Mouse (Mus musculus): Measurements from ENCODE around the gene Hipk2. TPM values are rescaled to one million over a fixed set of nuclear protein-coding genes. Genes with fewer than 3 reads are reported as not detected.
"Not testable (repeated sequence)": the region's sequence is repeated elsewhere in the genome, so short reads cannot be mapped to it uniquely, and the experiment has no call there.

Hipk2 gene
- polyA plus RNA-seq, 1 experiment from 2014 or later, result 25.8 TPM

DNA sequence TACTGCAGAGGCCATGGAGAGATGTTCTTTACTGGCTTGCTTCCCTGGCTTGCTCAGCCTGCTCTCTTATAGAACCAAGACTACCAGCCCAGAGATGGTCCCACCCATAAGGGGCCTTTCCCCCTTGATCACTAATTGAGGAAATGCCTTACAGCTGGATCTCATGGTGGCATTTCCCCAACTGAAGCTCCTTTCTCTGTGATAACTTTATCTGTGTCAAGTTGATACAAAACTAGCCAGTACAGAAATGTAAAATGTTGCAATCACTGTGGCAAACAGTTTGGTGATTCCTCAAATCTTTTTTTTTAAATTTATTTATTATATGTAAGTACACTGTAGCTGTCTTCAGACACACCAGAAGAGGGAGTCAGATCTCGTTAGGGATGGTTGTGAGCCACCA is 205.5 kb downstream of the Hipk2 start:
- not testable (repeated sequence) for H3K4me1 ChIP-seq (ENCODE audit: control insufficient read depth, insufficient read depth, low read length); H3K4me3 ChIP-seq (ENCODE audit: low read depth, low read length); H3K9me3 ChIP-seq (ENCODE audit: control insufficient read depth, low read length); H3K27me3 ChIP-seq (ENCODE audit: control insufficient read depth, insufficient read depth, low read length); H3K36me3 ChIP-seq (ENCODE audit: control insufficient read depth, insufficient read depth, low read length); H3K9ac ChIP-seq (ENCODE audit: low read length); H3K4me2 ChIP-seq; H3K27ac ChIP-seq (ENCODE audit: low read depth, low read length); DNase-seq (ENCODE audit: low spot score, missing footprints); ATAC-seq (ENCODE audit: low FRiP score)
- 100% methylated on average over 1 of the region's 1 CpGs for WGBS

DNA sequence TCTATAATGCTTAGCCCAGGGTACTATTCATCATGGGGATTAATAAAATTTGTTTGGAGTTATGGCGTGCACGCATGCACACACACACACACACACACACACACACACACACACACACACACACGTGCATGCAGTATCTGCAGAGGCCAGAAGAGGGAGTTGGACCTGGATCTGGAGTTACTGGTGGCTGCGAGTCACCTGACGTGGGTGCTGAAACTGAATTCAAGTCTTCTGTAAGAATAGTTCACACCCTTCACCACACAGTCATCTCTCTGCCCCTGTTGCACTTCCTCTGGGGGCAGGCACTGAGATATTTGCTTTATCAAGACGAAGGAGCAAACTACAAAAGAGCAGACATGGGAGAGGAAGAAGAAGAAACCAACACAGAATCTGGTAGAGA is 206.4 kb downstream of the Hipk2 start:
- Histone ChIP-seq H3K27me3 (ENCODE audit: control insufficient read depth, insufficient read depth, low read length) (no peaks in the 10 kb centered on the region), H3K9ac (ENCODE audit: low read length) (no peak overlapping the region), H3K4me3 (ENCODE audit: low read depth, low read length) (no peak overlapping the region), H3K4me1 (ENCODE audit: control insufficient read depth, insufficient read depth, low read length) (no peaks in the 10 kb centered on the region), H3K9me3 (ENCODE audit: control insufficient read depth, low read length) (no peaks in the 10 kb centered on the region), H3K4me2 (no peak overlapping the region), H3K36me3 (ENCODE audit: control insufficient read depth, insufficient read depth, low read length) (no peaks in the 10 kb centered on the region), H3K27ac (ENCODE audit: low read depth, low read length) (no peak overlapping the region)
- DNase-seq (ENCODE audit: low spot score, missing footprints) (no peak), ATAC-seq (ENCODE audit: low FRiP score) (no peak)
- 74% methylated on average over 6 of the region's 6 CpGs for WGBS

DNA sequence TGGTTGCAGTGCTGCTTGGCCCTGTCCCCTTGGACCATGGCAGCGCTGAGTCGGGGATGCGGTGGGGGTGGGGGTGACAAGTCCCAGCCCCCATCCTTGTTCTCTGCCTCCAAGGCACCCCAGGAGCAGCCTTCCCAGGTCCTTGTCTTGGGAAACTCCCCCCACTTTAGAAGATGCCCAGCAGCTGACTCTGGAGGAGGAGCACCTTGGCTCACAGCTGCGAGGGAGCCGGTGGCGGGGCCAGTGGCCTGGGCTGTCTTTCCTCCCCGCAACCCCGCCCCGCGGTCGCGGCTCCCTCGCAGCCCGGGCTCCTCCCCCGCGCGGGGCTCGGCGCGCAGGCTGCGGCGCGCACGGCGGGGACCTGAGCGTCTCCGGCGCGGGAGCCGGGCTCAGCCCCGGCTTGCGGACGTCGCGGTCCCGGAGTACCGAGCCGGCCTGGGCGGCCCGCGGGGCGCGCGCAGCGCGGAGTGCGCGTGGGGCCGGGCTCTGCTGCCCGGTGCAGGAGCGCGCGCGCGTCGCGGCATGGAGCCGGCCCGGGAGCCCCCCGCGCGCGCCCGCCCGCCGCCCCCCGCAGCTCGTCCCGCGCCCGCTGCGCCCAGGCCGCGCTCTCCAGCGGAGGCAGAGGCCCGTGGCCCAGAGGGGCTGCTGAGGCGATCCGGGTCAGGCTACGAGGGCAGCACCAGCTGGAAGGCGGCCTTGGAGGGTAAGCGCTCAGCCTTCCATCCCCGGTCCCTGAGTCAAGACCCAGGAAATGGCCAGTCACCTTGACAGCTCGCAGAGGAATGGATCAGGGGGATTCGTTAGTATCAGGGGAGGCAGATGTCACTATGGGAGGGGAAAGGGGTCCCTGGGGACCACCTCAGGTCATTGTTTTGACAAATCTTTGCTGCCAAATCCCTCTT is 213.0 kb downstream of the Hipk2 start, which contains the start of gene Clec2l:
TSS of gene Clec2l (plus strand) at position 356 of the 902 bp plus-strand sequence.
- Histone ChIP-seq H3K27me3 (ENCODE audit: control insufficient read depth, insufficient read depth, low read length) (peaks cover 14% of the 10 kb centered on the region), H3K9ac (ENCODE audit: low read length) (peak within 1 kb of the TSS; percentile 55), H3K4me3 (ENCODE audit: low read depth, low read length) (peak within 1 kb of the TSS; percentile 61), H3K4me1 (ENCODE audit: control insufficient read depth, insufficient read depth, low read length) (peaks cover 6% of the 10 kb centered on the region), H3K36me3 (ENCODE audit: control insufficient read depth, insufficient read depth, low read length) (no peaks in the 10 kb centered on the region), H3K9me3 (ENCODE audit: control insufficient read depth, low read length) (no peaks in the 10 kb centered on the region), H3K4me2 (peak within 1 kb of the TSS; percentile 77), H3K27ac (ENCODE audit: low read depth, low read length) (no peak within 1 kb of the TSS)
- under 1% methylated on average over 59 of the region's 84 CpGs for WGBS
- peak; percentile 94 for DNase-seq (ENCODE audit: low spot score, missing footprints)
- peak; percentile 85 for ATAC-seq (ENCODE audit: low FRiP score)

DNA sequence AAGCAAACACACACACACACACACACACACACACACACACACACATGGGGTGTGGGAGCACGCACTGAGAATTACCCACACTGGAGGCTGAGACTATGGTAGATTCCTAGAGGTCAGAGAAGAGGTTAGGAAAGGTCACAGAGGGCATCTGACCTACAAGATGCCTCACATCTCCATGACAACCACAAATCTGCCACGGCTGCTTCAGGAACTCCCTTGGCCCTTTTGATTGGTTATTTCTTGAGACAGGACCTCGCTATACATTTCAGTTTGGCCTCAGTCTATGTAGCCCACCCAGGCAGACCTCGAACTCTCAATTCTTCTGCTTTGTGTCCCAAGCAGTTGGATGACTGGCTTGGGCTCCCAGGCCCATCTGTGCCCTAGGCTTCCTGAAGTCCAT is 214.3 kb downstream of the Hipk2 start:
- Histone ChIP-seq H3K27ac (ENCODE audit: low read depth, low read length) (no peak overlapping the region), H3K4me1 (ENCODE audit: control insufficient read depth, insufficient read depth, low read length) (peaks cover 6% of the 10 kb centered on the region), H3K4me3 (ENCODE audit: low read depth, low read length) (no peak overlapping the region), H3K9me3 (ENCODE audit: control insufficient read depth, low read length) (no peaks in the 10 kb centered on the region), H3K27me3 (ENCODE audit: control insufficient read depth, insufficient read depth, low read length) (peaks cover 14% of the 10 kb centered on the region), H3K9ac (ENCODE audit: low read length) (no peak overlapping the region), H3K4me2 (no peak overlapping the region), H3K36me3 (ENCODE audit: control insufficient read depth, insufficient read depth, low read length) (no peaks in the 10 kb centered on the region)
- DNase-seq (ENCODE audit: low spot score, missing footprints) (no peak), ATAC-seq (ENCODE audit: low FRiP score) (no peak)
- WGBS, result 14% methylated on average over 4 of the region's 4 CpGs

DNA sequence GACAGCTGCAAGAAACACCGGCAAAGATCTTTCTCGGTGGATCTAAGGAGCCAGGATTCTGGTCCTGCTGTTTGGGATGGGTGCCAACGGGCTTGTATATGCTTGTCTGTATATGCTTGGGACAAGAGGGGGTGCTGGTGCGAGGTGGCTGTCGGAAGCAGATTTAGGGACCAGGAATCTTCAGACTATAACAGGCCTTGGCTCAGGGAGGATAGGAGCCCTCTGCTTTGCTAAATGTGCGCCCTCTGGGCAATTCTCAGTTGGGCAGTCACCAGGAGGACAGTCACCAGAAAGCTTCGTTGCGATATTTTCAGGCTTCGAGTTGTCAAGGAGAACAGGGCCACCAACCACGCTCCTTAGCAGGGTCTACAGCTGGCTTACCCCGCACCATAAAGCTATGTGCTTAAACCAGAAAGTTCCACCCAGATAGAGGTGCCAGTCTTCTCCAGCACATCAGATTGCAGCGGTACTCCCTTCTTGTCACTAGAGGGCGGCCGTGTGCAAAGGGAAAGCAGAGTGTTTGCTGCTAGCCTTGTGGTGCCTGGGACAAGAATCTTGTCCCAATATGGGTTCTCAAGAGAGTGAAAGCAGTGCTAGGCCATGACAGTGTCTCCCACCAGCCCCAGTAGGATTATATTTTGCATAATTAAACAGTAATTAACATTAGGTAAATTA is 225.6 kb downstream of the Hipk2 start:
- ATAC-seq (ENCODE audit: low FRiP score), result peak; percentile 42; the same call in 1 of the 2 replicates
- H3K4me1 ChIP-seq (ENCODE audit: control insufficient read depth, insufficient read depth, low read length), result no peaks in the 10 kb centered on the region
- 44% methylated on average over 14 of the region's 14 CpGs for WGBS
- H3K9ac ChIP-seq (ENCODE audit: low read length), result no peak overlapping the region
- no peaks in the 10 kb centered on the region for H3K36me3 ChIP-seq (ENCODE audit: control insufficient read depth, insufficient read depth, low read length)
- peak; percentile 94 for DNase-seq (ENCODE audit: low spot score, missing footprints)
- no peaks in the 10 kb centered on the region for H3K9me3 ChIP-seq (ENCODE audit: control insufficient read depth, low read length)
- no peak overlapping the region for H3K4me3 ChIP-seq (ENCODE audit: low read depth, low read length)
- H3K27me3 ChIP-seq (ENCODE audit: control insufficient read depth, insufficient read depth, low read length), result no peaks in the 10 kb centered on the region
- no peak overlapping the region for H3K27ac ChIP-seq (ENCODE audit: low read depth, low read length)
- H3K4me2 ChIP-seq, result no peak overlapping the region

DNA sequence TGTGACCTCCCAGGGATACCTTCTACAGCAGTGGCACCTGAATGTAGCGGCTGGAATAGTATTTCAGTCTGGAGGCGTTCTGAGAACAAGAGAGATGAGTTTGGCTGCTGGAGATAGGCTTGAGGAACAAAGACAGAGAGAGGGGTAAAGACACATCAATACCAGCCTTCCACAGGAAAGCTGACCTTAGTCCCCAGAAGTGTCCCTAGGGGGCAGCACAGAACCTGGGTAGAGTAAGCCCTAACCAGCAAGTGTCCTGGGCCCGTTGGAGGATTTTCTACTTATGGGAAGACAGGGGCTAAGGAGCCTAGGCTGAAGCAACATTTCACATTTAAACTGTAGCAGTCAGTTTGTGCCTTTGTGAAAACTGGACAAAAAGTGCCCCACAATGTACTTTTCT is 226.4 kb downstream of the Hipk2 start:
- ATAC-seq (ENCODE audit: low FRiP score), result no peak
- H3K36me3 ChIP-seq (ENCODE audit: control insufficient read depth, insufficient read depth, low read length), result no peaks in the 10 kb centered on the region
- 69% methylated on average over 3 of the region's 3 CpGs for WGBS
- H3K27ac ChIP-seq (ENCODE audit: low read depth, low read length), result no peak overlapping the region
- H3K4me3 ChIP-seq (ENCODE audit: low read depth, low read length), result no peak overlapping the region
- peak; percentile 80 for DNase-seq (ENCODE audit: low spot score, missing footprints)
- no peaks in the 10 kb centered on the region for H3K9me3 ChIP-seq (ENCODE audit: control insufficient read depth, low read length)
- H3K4me2 ChIP-seq, result no peak overlapping the region
- H3K9ac ChIP-seq (ENCODE audit: low read length), result no peak overlapping the region
- no peaks in the 10 kb centered on the region for H3K4me1 ChIP-seq (ENCODE audit: control insufficient read depth, insufficient read depth, low read length)
- H3K27me3 ChIP-seq (ENCODE audit: control insufficient read depth, insufficient read depth, low read length), result no peaks in the 10 kb centered on the region

Other genes starting within 250 kb of the Hipk2 start
- gene Klrg2, start 238.9 kb downstream of the Hipk2 start, polyA plus RNA-seq (2014; fragmentation: Nextera tagmentation; extraction: Ambion mirVana), result 0.07 and 0.11 TPM in 2 replicates
- 2.1 and 2.2 TPM in 2 replicates for gene Clec2l, start 213.1 kb downstream of the Hipk2 start, polyA plus RNA-seq (2014; fragmentation: Nextera tagmentation; extraction: Ambion mirVana)
- 1.5 TPM in 2 replicates for gene Tbxas1, start 761 bp downstream of the Hipk2 start, polyA plus RNA-seq (2014; fragmentation: Nextera tagmentation; extraction: Ambion mirVana)
- gene Parp12, start 242.2 kb upstream of the Hipk2 start, polyA plus RNA-seq (2014; fragmentation: Nextera tagmentation; extraction: Ambion mirVana), result 2.0 and 3.1 TPM in 2 replicates